Mouse (Mus musculus): Measurements from ENCODE around the gene Snf8.

GRCm38 (mm10) chr11:96017941-96018351 is 16.7 kb upstream of the Snf8 start:
- TF ChIP-seq CTCF (IDR thresholded peaks at IDR 0.05; ENCODE audit: control insufficient read depth, insufficient read depth, insufficient read length) (no peak), USF1 (IDR thresholded peaks at IDR 0.05; ENCODE audit: low read depth) (no peak), MYOD1 (IDR thresholded peaks at IDR 0.05; ENCODE audit: control insufficient read depth, insufficient read length, low read depth) (no peak)

All from C2C12 (cell line).